Mouse (Mus musculus): ENCODE measurements around the gene Inafm2.

DNA sequence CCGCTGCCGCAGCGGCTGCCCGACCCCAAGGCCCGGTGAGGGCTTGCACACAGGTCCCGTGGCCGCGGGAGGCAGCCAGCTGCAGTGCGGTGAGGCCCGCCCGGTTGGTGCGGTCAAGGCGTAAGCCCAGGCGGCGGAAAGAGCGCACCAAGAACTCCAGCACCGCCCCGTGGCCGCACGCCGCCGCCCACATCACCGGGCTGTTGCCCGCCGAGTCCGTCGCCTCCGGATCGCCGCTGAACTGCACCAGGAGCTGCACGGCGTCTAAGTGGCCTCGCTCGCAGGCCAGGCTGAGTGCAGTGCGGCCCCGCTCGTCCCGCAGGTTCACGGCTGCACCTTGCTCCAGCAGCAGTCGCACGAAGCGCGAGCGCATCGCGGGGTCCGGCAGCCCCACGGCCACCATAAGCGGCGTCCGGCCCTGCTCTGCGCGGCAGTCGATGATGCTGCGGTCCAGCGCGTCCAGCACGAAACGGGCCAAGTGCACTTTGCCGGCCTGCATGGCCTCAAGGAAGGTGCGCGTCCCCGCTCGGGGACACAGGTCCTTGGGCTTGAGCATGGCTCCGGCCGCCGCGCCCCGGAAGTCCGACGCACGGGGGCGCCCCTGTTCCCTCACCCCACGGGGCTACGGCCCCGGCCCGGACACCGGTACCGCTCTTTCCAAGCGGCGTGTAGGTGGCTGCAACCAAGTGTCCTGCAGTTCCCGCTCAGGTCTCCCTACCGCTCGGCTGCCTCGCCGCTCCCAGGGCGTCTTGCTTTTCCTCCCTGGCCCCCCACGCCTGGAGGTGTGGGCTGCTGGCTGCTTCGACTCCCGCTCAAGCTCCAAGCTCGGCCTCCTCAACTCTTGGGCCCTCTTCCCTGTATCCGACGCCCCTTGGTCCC lies 42.4 kb upstream of the Inafm2 start:
- TF ChIP-seq POLR2A (IDR thresholded peaks at IDR 0.05; ENCODE audit: borderline replicate concordance, control insufficient read depth, low read depth, low read length) (peak; percentile 18; the same call in 1 of the 2 replicates), CTCF (IDR thresholded peaks at IDR 0.05; ENCODE audit: control insufficient read depth, insufficient read depth, low read length) (no peak; the same call in 1 of the 2 replicates)
